ENCODE assay signal across 17 mouse cellular contexts in genomic region chr11:69710470-69710869, GRCm38 (mm10). TPM values are rescaled to one million over a fixed set of nuclear protein-coding genes. Genes with fewer than 3 reads are reported as not detected.
"Had no signal": no experiment of that assay in that cellular context is flagged by ENCODE, and none has a peak within 500 bp of the region (broad histone marks: within the 10 kb centered on the region; RNA-seq: fewer than 3 reads in every experiment).

No protein-coding gene starts in this region.

- H3K4me2 ChIP-seq: limb, embryonic 12.5 days; lung, embryonic 15.5 days; midbrain, embryonic 12.5 days; neural tube, embryonic 15.5 days had no signal

- H3K36me3 ChIP-seq: limb, embryonic 12.5 days; lung, embryonic 15.5 days; midbrain, embryonic 12.5 days; neural tube, embryonic 15.5 days had no signal

- H3K9ac ChIP-seq: lung, embryonic 15.5 days; midbrain, embryonic 12.5 days; neural tube, embryonic 15.5 days had no signal

- H3K9me3 ChIP-seq: limb, embryonic 12.5 days; lung, embryonic 15.5 days; midbrain, embryonic 12.5 days; neural tube, embryonic 15.5 days had no signal

- DNase-seq: kidney, adult 9 months; kidney, postnatal 4 days; lung, postnatal 14 days; right cerebral cortex, adult 18-20 months; right cerebral cortex, postnatal 25 days; thymus, postnatal 36 days had no signal

- H3K4me3 ChIP-seq: left cerebral cortex, adult 2 months; limb, embryonic 12.5 days; lung, embryonic 15.5 days; megakaryocyte, embryonic 14.5 days; midbrain, embryonic 12.5 days; neural tube, embryonic 15.5 days had no signal

- H3K27me3 ChIP-seq: limb, embryonic 12.5 days; lung, embryonic 15.5 days; midbrain, embryonic 12.5 days; neural tube, embryonic 15.5 days had no signal

- ATAC-seq: inflammation-experienced regulatory T-cells, adult 6 months; intestine, postnatal 0 days had no signal

- H3K4me1 ChIP-seq: lung, embryonic 15.5 days; midbrain, embryonic 12.5 days had no signal

- H3K27ac ChIP-seq: kidney, postnatal 0 days; left cerebral cortex, adult 2 months; lung, embryonic 15.5 days; macrophage; neural tube, embryonic 15.5 days had no signal

RNA-seq across cellular contexts. Expression of gene Tnfsfm13, which starts 14.6 kb away (rescaled TPM):
- polyA plus RNA-seq: inflammation-experienced regulatory T-cells, adult 6 months had no signal

RNA-seq across cellular contexts. Expression of gene Tnfsf12, which starts 14.8 kb away (rescaled TPM):
- polyA plus RNA-seq: inflammation-experienced regulatory T-cells, adult 6 months had no signal

RNA-seq across cellular contexts. Expression of gene Tnfsf13, which starts 24.9 kb away (rescaled TPM):
- polyA plus RNA-seq: inflammation-experienced regulatory T-cells, adult 6 months; neural tube, embryonic 11.5 days had no signal
